Mouse (Mus musculus) heart, embryonic 14.5 days (tissue): ENCODE data around the gene C1s1. TPM values are rescaled to one million over a fixed set of nuclear protein-coding genes. Genes with fewer than 3 reads are reported as not detected.
A peak's percentile ranks its signal among the peaks of the same experiment; 100 is the strongest.
"Not testable (repeated sequence)": the region's sequence is repeated elsewhere in the genome, so short reads cannot be mapped to it uniquely, and the experiment has no call there.

Experiments
- ATAC-seq: fragments of 200-750 bp; cut with Nextera tagmentation; 2 replicates; pipeline ENCODE4 v1.8.0; 2017; ENCODE audit warnings: low read depth, moderate TSS enrichment; ENCODE audit not compliant: insufficient number of reproducible peaks, insufficient read depth, low FRiP score
- H3K27ac ChIP-seq, 2 experiments: fragments of 200-500 bp in 1 of 2; fragments of 300-500 bp in 1 of 2; sonication (generic) in 1 of 2; replicated peaks in 1 of 2; 2 replicates each; pipeline ENCODE4 v1.5.1; 2012 to 2014; ENCODE audit warnings: low read depth in 2 of 2, low read length in 2 of 2, control low read depth in 1 of 2, mild to moderate bottlenecking in 1 of 2, mixed read lengths in 1 of 2; ENCODE audit not compliant: control insufficient read depth in 1 of 2, insufficient read depth in 1 of 2
- H3K27me3 ChIP-seq: fragments of 300-500 bp; sonication (generic); 2 replicates; pipeline ENCODE4 v1.6.1; 2014; ENCODE audit warnings: mild to moderate bottlenecking, low read length, control low read depth; ENCODE audit not compliant: control insufficient read depth, insufficient read depth
- H3K36me3 ChIP-seq: fragments of 300-500 bp; sonication (generic); 2 replicates; pipeline ENCODE4 v1.6.1; 2014; ENCODE audit warnings: mild to moderate bottlenecking, control low read depth, low read length, mixed read lengths; ENCODE audit not compliant: control insufficient read depth, insufficient read depth
- H3K4me1 ChIP-seq, 2 experiments: fragments of 200-500 bp in 1 of 2; fragments of 300-500 bp in 1 of 2; sonication (generic) in 1 of 2; 2 replicates each; pipeline ENCODE4 v1.6.1; 2012 to 2014; ENCODE audit warnings: low read length in 2 of 2, control low read depth in 1 of 2, mixed read lengths in 1 of 2; ENCODE audit not compliant: control insufficient read depth in 2 of 2, insufficient read depth in 2 of 2
- H3K4me2 ChIP-seq: fragments of 300-500 bp; sonication (generic); 2 replicates; pipeline ENCODE4 v1.6.1; 2014; ENCODE audit warnings: mild to moderate bottlenecking, low read length
- H3K4me3 ChIP-seq, 2 experiments: fragments of 200-500 bp in 1 of 2; fragments of 300-500 bp in 1 of 2; sonication (generic) in 1 of 2; 2 replicates each; pipeline ENCODE4 v1.5.1; 2012 to 2014; ENCODE audit warnings: low read length in 2 of 2, mild to moderate bottlenecking in 2 of 2, control low read depth in 1 of 2, low read depth in 1 of 2, moderate library complexity in 1 of 2; ENCODE audit not compliant: control insufficient read depth in 1 of 2, insufficient read depth in 1 of 2
- H3K9ac ChIP-seq: fragments of 300-500 bp; sonication (generic); 2 replicates; pipeline ENCODE4 v1.6.1; 2014; ENCODE audit warnings: mild to moderate bottlenecking, low read length
- H3K9me3 ChIP-seq: fragments of 300-500 bp; sonication (generic); 2 replicates; pipeline ENCODE4 v1.6.1; 2016; ENCODE audit warnings: low read length, control low read depth; ENCODE audit not compliant: control insufficient read depth
- WGBS: fragments of 180-500 bp; shearing (Covaris S2); extraction: QIAGEN DNeasy Blood & Tissue Kit; methylation state at CpG from one replicate; pipeline ENCODE4 v1.1.7; 2014; 5-methylcytosine and 5-hydroxymethylcytosine counted together
- polyA plus RNA-seq: library from polyadenylated mRNA; unstranded; fragments of >200 nt; fragmentation: Nextera tagmentation; extraction: Ambion mirVana; gene quantifications from 2 replicates; pipeline ENCODE4 v1.2.1, GENCODE M21; 2014

The C1s1 gene
- polyA plus RNA-seq, 1 experiment from 2014 or later: 0.07 TPM

GRCm38 (mm10) chr6:124570026-124570425 lies 27.9 kb upstream of the C1s1 start, which contains the start of gene C1rb:
C1rb (plus strand) TSS chr6:124570294.
- no peak within 1 kb of the TSS for H3K9ac ChIP-seq
- H3K4me1 ChIP-seq: peaks cover 0 to 2% of the 10 kb centered on the region in 2 experiments; a peak in 1 of 4 replicates
- WGBS: 6% methylated on average over 8 of the region's 8 CpGs
- H3K9me3 ChIP-seq: no peaks in the 10 kb centered on the region
- no peak for ATAC-seq
- no peaks in the 10 kb centered on the region for H3K27me3 ChIP-seq
- H3K4me3 ChIP-seq: no peak within 1 kb of the TSS
- H3K36me3 ChIP-seq: no peaks in the 10 kb centered on the region
- H3K27ac ChIP-seq: no peak within 1 kb of the TSS
- H3K4me2 ChIP-seq: peak within 1 kb of the TSS; percentile 36

- H3K9me3 ChIP-seq, H3K4me1 ChIP-seq, H3K4me2 ChIP-seq, H3K36me3 ChIP-seq, H3K27ac ChIP-seq, H3K4me3 ChIP-seq, H3K27me3 ChIP-seq, ATAC-seq, H3K9ac ChIP-seq: not testable (repeated sequence)
- WGBS: 96% methylated on average over 2 of the region's 2 CpGs
Measured at GRCm38 (mm10) chr6:124561611-124562010, 19.5 kb upstream of the C1s1 start.

GRCm38 (mm10) chr6:124561156-124561555 lies 19.0 kb upstream of the C1s1 start:
- H3K4me2 ChIP-seq, H3K27me3 ChIP-seq, H3K9ac ChIP-seq, H3K9me3 ChIP-seq, H3K27ac ChIP-seq, ATAC-seq, H3K4me3 ChIP-seq, H3K36me3 ChIP-seq, H3K4me1 ChIP-seq: not testable (repeated sequence)
- 79% methylated on average over 4 of the region's 4 CpGs for WGBS

GRCm38 (mm10) chr6:124555956-124556355 lies 13.8 kb upstream of the C1s1 start:
- not testable (repeated sequence) for H3K9ac ChIP-seq, H3K4me2 ChIP-seq, H3K4me1 ChIP-seq, H3K27ac ChIP-seq, H3K27me3 ChIP-seq, H3K9me3 ChIP-seq, ATAC-seq, H3K36me3 ChIP-seq, H3K4me3 ChIP-seq
- WGBS: 46% methylated on average over 2 of the region's 2 CpGs

- no peaks in the 10 kb centered on the region for H3K4me1 ChIP-seq
- H3K36me3 ChIP-seq: no peaks in the 10 kb centered on the region
- no peak overlapping the region for H3K9ac ChIP-seq
- ATAC-seq: no peak
- H3K27ac ChIP-seq: no peak overlapping the region
- 65% methylated on average over 22 of the region's 22 CpGs for WGBS
- H3K4me2 ChIP-seq: no peak overlapping the region
- peaks cover 5% of the 10 kb centered on the region for H3K9me3 ChIP-seq
- H3K4me3 ChIP-seq: no peak overlapping the region
- H3K27me3 ChIP-seq: no peaks in the 10 kb centered on the region
Measured at GRCm38 (mm10) chr6:124552766-124553165, 10.6 kb upstream of the C1s1 start.

GRCm38 (mm10) chr6:124549023-124549550 lies 6.9 kb upstream of the C1s1 start:
- no peaks in the 10 kb centered on the region for H3K27me3 ChIP-seq
- no peak overlapping the region for H3K9ac ChIP-seq
- H3K4me1 ChIP-seq: no peaks in the 10 kb centered on the region
- peaks cover 5% of the 10 kb centered on the region for H3K9me3 ChIP-seq
- no peak for ATAC-seq
- no peak overlapping the region for H3K4me3 ChIP-seq
- 64% methylated on average over 3 of the region's 3 CpGs for WGBS
- H3K27ac ChIP-seq: no peak overlapping the region
- H3K4me2 ChIP-seq: no peak overlapping the region
- no peaks in the 10 kb centered on the region for H3K36me3 ChIP-seq

GRCm38 (mm10) chr6:124547979-124548378 lies 5.8 kb upstream of the C1s1 start:
- H3K4me1 ChIP-seq, H3K4me2 ChIP-seq, H3K9ac ChIP-seq, H3K4me3 ChIP-seq, H3K9me3 ChIP-seq, H3K36me3 ChIP-seq, H3K27ac ChIP-seq, ATAC-seq, H3K27me3 ChIP-seq: not testable (repeated sequence)
- WGBS: 91% methylated on average over 2 of the region's 3 CpGs

GRCm38 (mm10) chr6:124545425-124545824 lies 3.3 kb upstream of the C1s1 start:
- Histone ChIP-seq H3K9me3 (no peaks in the 10 kb centered on the region), H3K9ac (no peak overlapping the region), H3K36me3 (no peaks in the 10 kb centered on the region), H3K4me3 (no peak overlapping the region), H3K27me3 (no peaks in the 10 kb centered on the region), H3K4me2 (no peak overlapping the region), H3K4me1 (no peaks in the 10 kb centered on the region), H3K27ac (no peak overlapping the region)
- ATAC-seq: no peak
- WGBS: 63% methylated on average over 2 of the region's 2 CpGs
